Mouse (Mus musculus) ES-Bruce4 (cell line): ENCODE measurements around the gene Olfr543. TPM values are rescaled to one million over a fixed set of nuclear protein-coding genes. Genes with fewer than 3 reads are reported as not detected.

Experiments
- H3K27ac ChIP-seq: 2 replicates; pipeline ENCODE4 v1.5.1; 2012; ENCODE audit warnings: low read length, inconsistent platforms; ENCODE audit not compliant: insufficient read depth
- H3K27me3 ChIP-seq: 2 replicates; pipeline ENCODE4 v1.6.1; 2012; ENCODE audit warnings: mild to moderate bottlenecking, low read length, inconsistent platforms; ENCODE audit not compliant: control insufficient read depth, poor library complexity, insufficient read depth, severe bottlenecking
- H3K36me3 ChIP-seq: 2 replicates; pipeline ENCODE4 v1.6.1; 2012; ENCODE audit warnings: inconsistent platforms, mild to moderate bottlenecking, low read length, moderate library complexity; ENCODE audit not compliant: control insufficient read depth, poor library complexity, insufficient read depth, severe bottlenecking
- H3K4me1 ChIP-seq: one replicate; pipeline ENCODE4 v1.8.1; 2011; ENCODE audit warnings: low read length; ENCODE audit not compliant: control insufficient read depth, insufficient read depth
- H3K4me3 ChIP-seq: 2 replicates; pipeline ENCODE4 v1.5.1; 2011; ENCODE audit warnings: low read depth, mild to moderate bottlenecking, low read length
- H3K9ac ChIP-seq: 2 replicates; pipeline ENCODE4 v1.6.1; 2012; ENCODE audit warnings: low read depth, mild to moderate bottlenecking, inconsistent platforms; ENCODE audit not compliant: poor library complexity, severe bottlenecking
- H3K9me3 ChIP-seq: replicated peaks from 2 replicates; pipeline ENCODE4 v1.6.1; 2012; ENCODE audit warnings: mild to moderate bottlenecking, low read length, inconsistent platforms; ENCODE audit not compliant: control insufficient read depth, poor library complexity, insufficient read depth, severe bottlenecking
- CTCF ChIP-seq: IDR thresholded peaks from one replicate; pipeline ENCODE4 v1.8.1; 2011; ENCODE audit warnings: low read depth, low read length
- EP300 ChIP-seq: IDR thresholded peaks from 2 replicates; pipeline ENCODE4 v1.6.1; 2011; ENCODE audit warnings: low read depth, low read length; ENCODE audit not compliant: insufficient read depth
- POLR2A ChIP-seq: IDR thresholded peaks from one replicate; pipeline ENCODE4 v1.8.1; 2011; ENCODE audit warnings: low read length; ENCODE audit not compliant: insufficient read depth
- polyA plus RNA-seq: library from polyadenylated mRNA; stranded (reverse); fragments of >200 nt; gene quantifications from 2 replicates; pipeline ENCODE4 v1.2.4, GENCODE M21; 2011; ENCODE audit warnings: low read depth; ENCODE audit not compliant: missing spikeins, insufficient read depth, insufficient read length

Olfr543 gene
- polyA plus RNA-seq, 1 experiment, result not detected

DNA sequence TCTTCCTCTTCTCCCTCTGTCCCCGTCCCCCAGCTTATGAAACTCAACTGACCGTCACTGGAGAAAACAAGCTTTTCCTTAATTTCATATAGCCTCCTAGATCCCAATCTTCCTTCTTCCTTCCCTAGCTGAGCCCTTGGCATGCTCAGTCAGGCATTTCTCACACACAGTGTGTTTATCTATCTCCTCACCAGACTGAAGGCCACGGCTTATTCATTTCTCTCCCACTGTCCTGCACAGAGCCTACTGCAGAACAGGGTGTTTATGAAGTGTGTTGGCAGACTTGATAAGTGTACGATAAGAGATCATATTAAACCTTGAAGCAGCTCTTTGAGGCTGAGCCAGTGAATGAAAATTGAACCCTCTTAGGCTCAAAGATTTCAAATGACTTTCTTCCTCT lies 658 bp downstream of the Olfr543 start:
- no peak overlapping the region for H3K27ac ChIP-seq
- no peaks in the 10 kb centered on the region for H3K36me3 ChIP-seq
- H3K27me3 ChIP-seq, result no peaks in the 10 kb centered on the region
- H3K4me1 ChIP-seq, result no peaks in the 10 kb centered on the region
- no peak overlapping the region for H3K4me3 ChIP-seq
- TF ChIP-seq EP300 (no peak), CTCF (no peak), POLR2A (no peak)
- no peak overlapping the region for H3K9ac ChIP-seq
- H3K9me3 ChIP-seq, result no peaks in the 10 kb centered on the region

DNA sequence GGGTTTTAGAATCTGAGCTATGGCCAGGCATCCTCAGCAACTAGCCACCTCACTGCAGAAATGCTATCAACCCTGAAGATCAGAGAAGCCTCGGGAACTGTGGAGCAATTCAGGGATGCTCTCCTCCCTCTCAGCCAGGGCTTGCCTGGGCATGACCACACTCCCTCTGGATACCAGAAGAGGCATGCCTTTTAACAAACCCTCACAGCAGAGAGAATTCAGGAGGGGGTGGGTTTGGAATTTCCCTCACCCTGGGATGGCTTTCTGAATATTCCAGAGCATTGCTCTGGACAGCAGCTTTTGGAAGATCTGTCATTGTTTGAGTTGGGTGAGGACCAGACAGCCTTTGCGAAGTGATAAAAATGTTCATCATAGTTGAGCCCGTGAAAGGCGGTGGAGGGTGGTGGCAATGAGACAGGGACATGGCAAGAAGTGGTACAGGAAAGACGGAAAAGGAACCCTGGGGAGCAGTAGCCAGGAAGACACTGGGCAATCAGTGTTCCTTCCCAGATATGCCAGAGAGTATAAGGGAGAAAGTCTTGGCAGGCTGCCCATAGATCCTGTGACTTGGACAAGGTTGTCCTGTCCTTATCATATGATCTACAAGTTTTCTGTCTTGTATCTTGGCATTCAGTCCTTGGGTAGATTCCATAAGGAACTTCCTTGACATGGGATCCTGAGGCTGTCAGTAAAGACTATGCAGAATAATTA lies 2.0 kb downstream of the Olfr543 start:
- Histone ChIP-seq H3K27ac (peak overlapping the region; percentile 46), H3K9me3 (no peaks in the 10 kb centered on the region), H3K4me3 (no peak overlapping the region), H3K27me3 (no peaks in the 10 kb centered on the region), H3K4me1 (no peaks in the 10 kb centered on the region), H3K36me3 (no peaks in the 10 kb centered on the region), H3K9ac (no peak overlapping the region)
- TF ChIP-seq POLR2A (no peak), EP300 (peak; percentile 63; the same call in 1 of the 2 replicates), CTCF (no peak)

DNA sequence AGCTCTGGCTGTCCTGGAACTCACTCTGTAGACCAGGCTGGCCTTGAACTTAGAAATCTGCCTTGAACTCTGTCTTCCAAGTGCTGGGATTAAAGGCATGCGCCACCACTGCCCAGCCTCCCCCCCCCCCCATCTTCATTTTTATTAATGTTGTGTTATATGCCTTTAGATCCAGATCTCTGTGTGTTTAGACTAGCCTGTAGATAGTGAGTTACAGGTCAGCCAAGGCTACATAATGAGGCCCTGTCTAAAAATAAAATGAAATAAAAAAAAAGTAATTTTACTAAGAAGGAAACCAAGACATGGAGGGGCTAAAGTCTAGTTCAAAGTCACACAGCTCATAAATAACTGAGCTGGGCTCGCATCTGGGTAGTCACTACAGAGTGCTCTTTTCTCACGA lies 2.6 kb downstream of the Olfr543 start:
- Histone ChIP-seq H3K9me3 (no peaks in the 10 kb centered on the region), H3K4me1 (no peaks in the 10 kb centered on the region), H3K9ac (no peak overlapping the region), H3K4me3 (no peak overlapping the region), H3K27ac (peak overlapping the region; percentile 46), H3K36me3 (no peaks in the 10 kb centered on the region), H3K27me3 (no peaks in the 10 kb centered on the region)
- TF ChIP-seq POLR2A (no peak), EP300 (no peak)

DNA sequence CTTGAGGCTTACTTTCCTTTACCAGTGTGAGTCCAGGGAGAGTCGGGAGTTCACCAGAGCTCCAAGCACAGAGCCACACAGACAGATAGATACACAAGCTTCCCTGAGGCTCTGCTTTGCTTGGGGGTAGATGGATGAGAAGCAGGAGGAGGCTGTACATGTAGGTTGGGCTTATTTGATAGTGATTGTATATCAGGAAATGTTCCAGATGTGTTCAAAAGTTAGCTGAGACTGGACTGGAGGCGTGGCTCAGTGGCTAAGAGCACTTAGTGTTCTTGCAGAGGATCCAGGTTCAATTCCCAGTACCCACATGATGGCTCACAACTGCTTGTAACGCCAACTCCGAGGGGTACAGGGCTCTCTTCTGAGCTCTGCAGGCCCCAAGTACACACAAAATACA lies 3.1 kb downstream of the Olfr543 start:
- Histone ChIP-seq H3K4me1 (no peaks in the 10 kb centered on the region), H3K27me3 (no peaks in the 10 kb centered on the region), H3K9ac (no peak overlapping the region), H3K36me3 (no peaks in the 10 kb centered on the region), H3K4me3 (no peak overlapping the region), H3K9me3 (no peaks in the 10 kb centered on the region), H3K27ac (no peak overlapping the region)
- TF ChIP-seq EP300 (no peak), POLR2A (no peak), CTCF (no peak)

DNA sequence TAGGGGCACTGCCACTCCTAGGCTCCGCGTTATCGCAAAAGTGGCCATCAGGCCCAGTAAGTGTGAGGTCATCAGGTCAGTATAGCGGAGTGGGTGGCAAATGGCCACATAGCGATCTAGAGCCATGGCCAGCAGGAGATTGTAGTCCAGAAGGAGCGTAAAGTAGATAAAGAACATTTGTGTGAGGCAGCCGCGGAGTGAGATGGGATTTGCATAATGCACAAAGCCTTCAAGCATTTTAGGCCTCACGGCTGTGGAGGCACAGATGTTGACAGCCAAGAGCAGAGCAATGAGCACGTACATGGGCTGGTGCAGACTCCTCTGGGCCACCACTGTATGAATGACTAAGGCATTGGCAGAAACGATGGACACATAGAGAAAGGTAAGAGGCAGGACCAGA lies 4.1 kb downstream of the Olfr543 start:
- no peak for TF ChIP-seq POLR2A
- TF ChIP-seq EP300, result no peak
- TF ChIP-seq CTCF, result peak; percentile 51
- Histone ChIP-seq H3K9me3 (no peaks in the 10 kb centered on the region), H3K4me3 (no peak overlapping the region), H3K4me1 (no peaks in the 10 kb centered on the region), H3K9ac (no peak overlapping the region), H3K36me3 (no peaks in the 10 kb centered on the region), H3K27me3 (no peaks in the 10 kb centered on the region), H3K27ac (no peak overlapping the region)

DNA sequence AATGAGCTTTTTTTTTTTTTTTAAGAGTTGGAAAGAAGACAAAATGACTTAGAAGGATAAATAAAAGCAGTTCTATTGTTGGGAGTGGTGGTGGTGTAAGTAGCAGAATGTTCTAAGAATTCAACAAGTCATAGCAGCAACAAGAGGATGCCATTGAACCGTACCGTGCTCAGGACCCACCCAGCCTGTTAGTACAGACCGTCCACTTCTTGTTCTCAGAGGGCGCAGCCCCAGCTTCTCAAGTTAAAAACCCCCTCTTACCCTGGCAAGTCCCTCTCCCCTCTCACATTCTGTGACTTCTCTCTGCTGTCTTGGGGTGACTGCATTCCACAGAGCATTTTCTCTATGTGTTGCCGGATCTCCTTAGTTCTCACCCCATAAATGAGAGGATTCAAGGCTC lies 4.9 kb downstream of the Olfr543 start:
- Histone ChIP-seq H3K9me3 (no peaks in the 10 kb centered on the region), H3K9ac (no peak overlapping the region), H3K27me3 (no peaks in the 10 kb centered on the region), H3K36me3 (no peaks in the 10 kb centered on the region), H3K4me1 (no peaks in the 10 kb centered on the region), H3K27ac (no peak overlapping the region), H3K4me3 (no peak overlapping the region)
- no peak for TF ChIP-seq POLR2A
- TF ChIP-seq CTCF, result no peak
- TF ChIP-seq EP300, result no peak
